Mouse (Mus musculus): Measurements from ENCODE around the gene Zbtb2.

DNA sequence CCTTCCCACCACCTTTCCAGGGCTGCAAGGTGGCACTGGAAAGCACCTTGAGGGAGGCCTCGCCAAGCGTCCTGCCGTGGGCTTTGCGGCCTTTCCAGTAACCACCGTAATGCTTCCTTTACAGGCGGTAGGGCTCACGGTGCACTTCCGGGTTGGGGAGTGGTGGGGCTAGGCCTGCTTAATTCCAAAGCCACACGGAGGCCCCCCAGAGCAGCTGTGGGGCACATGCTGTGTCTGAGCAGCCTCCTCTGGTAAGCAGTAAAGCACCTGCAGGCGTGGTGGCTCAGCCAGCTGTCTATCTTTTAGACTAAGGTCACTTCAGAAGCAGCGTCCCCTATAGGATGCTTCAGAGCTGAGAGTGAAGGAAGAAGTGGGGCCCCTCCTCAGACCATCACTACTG, 17.8 kb downstream of the Zbtb2 start:
- no peak for TF ChIP-seq CTCF (IDR thresholded peaks at IDR 0.05; ENCODE audit: low read depth)
- no peak for TF ChIP-seq EP300 (IDR thresholded peaks at IDR 0.05; ENCODE audit: low read depth)
